Mouse (Mus musculus) hindlimb bud, embryonic 11.5 days (tissue): ENCODE measurements at regions not wholly inside any gene's neighbourhood (a gene's known extent, or its start where the extent isn't known, plus 50 kb on each side); places are given as distances from the start of the nearest gene placed in this dataset.

Source experiments
- DNase-seq: peaks from one replicate; pipeline ENCODE4 v3.0.0-alpha.2; 2012; ENCODE audit warnings: low read depth, low spot score; ENCODE audit errors: extremely low spot score

- no peak for DNase-seq
Observed at GRCm38 (mm10) chr7:136829621-136830313, 64.6 kb upstream of the Mgmt start.

GRCm38 (mm10) chr7:136832419-136832818 lies 62.0 kb upstream of the Mgmt start:
- DNase-seq, result no peak

- no peak for DNase-seq
Observed at GRCm38 (mm10) chr7:136838971-136839370, 55.4 kb upstream of the Mgmt start.

- no peak for DNase-seq
Observed at GRCm38 (mm10) chr7:136840224-136840623, 54.2 kb upstream of the Mgmt start.

- DNase-seq, result no peak
Observed at GRCm38 (mm10) chr7:136842751-136843150, 51.7 kb upstream of the Mgmt start.

- no peak for DNase-seq
Observed at GRCm38 (mm10) chr7:136844282-136844681, 50.1 kb upstream of the Mgmt start.
